Mouse (Mus musculus) hindbrain, embryonic 14.5 days (tissue): ENCODE results near the gene Lrrc51. TPM values are rescaled to one million over a fixed set of nuclear protein-coding genes. Genes with fewer than 3 reads are reported as not detected.

ENCODE experiments used
- ATAC-seq: fragments of 200-750 bp; cut with Nextera tagmentation; 2 replicates; pipeline ENCODE4 v1.8.0; 2017; ENCODE audit warnings: moderate number of reproducible peaks, mild to moderate bottlenecking, moderate TSS enrichment, moderate library complexity; ENCODE audit not compliant: low FRiP score
- DNase-seq: peaks from one replicate; pipeline ENCODE4 v3.0.0-alpha.2; 2015; ENCODE audit warnings: low spot score
- H3K27ac ChIP-seq: fragments of 300-500 bp; sonication (generic); 2 replicates; pipeline ENCODE4 v1.5.1; 2014; ENCODE audit warnings: mild to moderate bottlenecking, moderate library complexity
- H3K27me3 ChIP-seq: fragments of 300-500 bp; sonication (generic); 2 replicates; pipeline ENCODE4 v1.6.1; 2014; ENCODE audit warnings: mild to moderate bottlenecking, low read length, mixed read lengths; ENCODE audit not compliant: control insufficient read depth, insufficient read depth
- H3K36me3 ChIP-seq: fragments of 300-500 bp; sonication (generic); replicated peaks from 2 replicates; pipeline ENCODE4 v1.6.1; 2014; ENCODE audit not compliant: control insufficient read depth, insufficient read depth
- H3K4me1 ChIP-seq: fragments of 300-500 bp; sonication (generic); replicated peaks from 2 replicates; pipeline ENCODE4 v1.6.1; 2014; ENCODE audit warnings: antibody characterized with exemption, low read length, mixed read lengths; ENCODE audit not compliant: control insufficient read depth, insufficient read depth
- H3K4me2 ChIP-seq: fragments of 300-500 bp; sonication (generic); replicated peaks from 2 replicates; pipeline ENCODE4 v1.6.1; 2014; ENCODE audit warnings: mild to moderate bottlenecking, moderate library complexity
- H3K4me3 ChIP-seq: fragments of 300-500 bp; sonication (generic); replicated peaks from 2 replicates; pipeline ENCODE4 v1.5.1; 2014; ENCODE audit warnings: mild to moderate bottlenecking, low read length
- H3K9ac ChIP-seq: fragments of 300-500 bp; sonication (generic); 2 replicates; pipeline ENCODE4 v1.6.1; 2014
- H3K9me3 ChIP-seq: fragments of 300-500 bp; sonication (generic); 2 replicates; pipeline ENCODE4 v1.6.1; 2016; ENCODE audit warnings: low read length; ENCODE audit not compliant: control insufficient read depth
- WGBS: fragments of 180-500 bp; shearing (Covaris S2); extraction: QIAGEN DNeasy Blood & Tissue Kit; methylation state at CpG from one replicate; pipeline ENCODE4 v1.1.7; 2014; 5-methylcytosine and 5-hydroxymethylcytosine counted together
- polyA plus RNA-seq: library from polyadenylated mRNA; unstranded; fragments of >200 nt; fragmentation: Nextera tagmentation; extraction: Ambion mirVana; gene quantifications from 2 replicates; pipeline ENCODE4 v1.2.1, GENCODE M21; 2014

Gene Lrrc51
- polyA plus RNA-seq, 1 experiment from 2014 or later, result 15.2 TPM

DNA sequence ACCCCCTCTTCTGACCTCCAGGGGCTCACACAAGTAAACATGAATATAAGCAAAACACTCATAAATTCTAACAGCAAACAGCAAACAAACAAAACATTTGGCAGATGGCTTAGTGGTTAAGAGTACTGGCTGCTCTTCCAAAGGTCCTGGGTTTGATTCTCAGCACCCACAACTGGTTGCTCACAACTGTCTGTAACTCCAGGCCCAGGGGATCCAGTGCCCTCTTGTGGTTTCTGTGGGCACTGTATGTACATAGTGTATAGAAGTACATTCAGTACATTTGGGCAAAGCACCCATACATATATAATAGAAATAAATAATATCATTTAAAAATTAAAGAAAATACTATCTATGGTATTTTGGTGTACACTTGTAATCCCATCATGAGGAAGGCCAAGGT is 30.8 kb downstream of the Lrrc51 start:
- ATAC-seq (no peak), DNase-seq (no peak)
- Histone ChIP-seq H3K4me2 (no peak overlapping the region), H3K36me3 (no peaks in the 10 kb centered on the region), H3K9me3 (no peaks in the 10 kb centered on the region), H3K27me3 (no peaks in the 10 kb centered on the region), H3K9ac (no peak overlapping the region), H3K27ac (no peak overlapping the region), H3K4me1 (peaks cover 18% of the 10 kb centered on the region), H3K4me3 (no peak overlapping the region)

DNA sequence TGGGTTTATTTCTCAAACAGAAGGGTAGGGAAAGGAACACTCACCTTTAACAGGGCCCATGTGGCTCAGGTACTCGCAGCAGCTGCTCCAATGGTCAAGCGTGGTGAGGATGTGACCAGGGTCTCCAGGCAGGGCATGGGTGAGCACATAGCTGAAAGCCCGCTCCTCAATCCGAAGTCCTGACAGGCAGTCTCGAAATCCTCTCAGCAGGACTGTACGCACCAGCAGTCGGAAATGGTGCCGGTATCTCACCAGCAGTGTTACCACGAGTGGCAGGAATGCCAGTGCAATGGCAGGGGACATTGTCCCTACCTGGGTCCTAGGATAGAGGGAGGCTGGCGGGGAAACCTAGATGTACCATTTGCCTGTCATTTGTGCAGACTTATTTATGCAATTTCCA is 31.7 kb downstream of the Lrrc51 start:
- no peak overlapping the region for H3K4me2 ChIP-seq
- no peaks in the 10 kb centered on the region for H3K9me3 ChIP-seq
- no peak overlapping the region for H3K27ac ChIP-seq
- H3K27me3 ChIP-seq, result no peaks in the 10 kb centered on the region
- H3K4me3 ChIP-seq, result no peak overlapping the region
- H3K9ac ChIP-seq, result no peak overlapping the region
- ATAC-seq (no peak), DNase-seq (no peak)
- no peaks in the 10 kb centered on the region for H3K36me3 ChIP-seq
- WGBS, result 95% methylated on average over 10 of the region's 10 CpGs
- peaks cover 21% of the 10 kb centered on the region for H3K4me1 ChIP-seq

DNA sequence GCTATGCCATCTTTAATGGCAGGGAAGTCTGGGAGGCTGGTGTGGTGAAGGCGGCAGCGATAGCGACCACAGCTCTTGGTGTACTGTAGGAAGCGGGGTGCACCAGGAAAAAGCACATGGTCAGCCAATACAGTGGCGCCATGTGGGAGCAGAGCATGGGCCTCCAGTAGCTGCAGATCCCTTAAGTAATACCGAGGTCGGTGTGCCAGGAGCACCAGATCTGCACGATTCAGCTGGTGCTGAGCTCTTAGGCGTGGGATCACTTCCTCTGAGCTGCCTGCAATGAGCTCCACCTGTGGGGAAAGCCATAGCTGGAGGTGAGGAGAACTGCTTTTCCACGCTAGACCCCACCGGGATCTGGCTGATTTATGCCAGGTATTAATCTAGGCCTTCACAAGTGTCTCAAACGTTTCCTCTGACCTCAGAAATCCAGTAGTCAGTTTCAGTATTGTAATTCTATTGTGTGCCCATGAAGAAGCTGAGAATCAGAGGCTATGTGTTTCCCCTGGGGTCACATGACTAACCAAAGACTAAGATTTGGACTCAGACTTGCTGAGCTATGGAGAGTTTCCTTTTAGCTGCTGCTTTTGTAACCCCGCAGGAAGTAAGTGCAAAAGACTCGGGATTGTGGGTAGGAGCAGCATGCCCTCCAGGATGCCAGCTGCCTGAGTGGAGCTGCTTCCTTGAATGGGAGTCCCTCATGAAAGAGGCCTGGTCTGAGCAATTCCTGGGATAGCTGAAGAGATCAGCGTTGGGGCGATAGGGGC is 33.2 kb downstream of the Lrrc51 start:
- DNase-seq (no peak), ATAC-seq (no peak)
- no peak overlapping the region for H3K4me3 ChIP-seq
- H3K9me3 ChIP-seq, result no peaks in the 10 kb centered on the region
- H3K27me3 ChIP-seq, result no peaks in the 10 kb centered on the region
- H3K36me3 ChIP-seq, result no peaks in the 10 kb centered on the region
- peaks cover 14% of the 10 kb centered on the region for H3K4me1 ChIP-seq
- no peak overlapping the region for H3K4me2 ChIP-seq
- 94% methylated on average over 16 of the region's 16 CpGs for WGBS
- H3K27ac ChIP-seq, result no peak overlapping the region
- no peak overlapping the region for H3K9ac ChIP-seq

DNA sequence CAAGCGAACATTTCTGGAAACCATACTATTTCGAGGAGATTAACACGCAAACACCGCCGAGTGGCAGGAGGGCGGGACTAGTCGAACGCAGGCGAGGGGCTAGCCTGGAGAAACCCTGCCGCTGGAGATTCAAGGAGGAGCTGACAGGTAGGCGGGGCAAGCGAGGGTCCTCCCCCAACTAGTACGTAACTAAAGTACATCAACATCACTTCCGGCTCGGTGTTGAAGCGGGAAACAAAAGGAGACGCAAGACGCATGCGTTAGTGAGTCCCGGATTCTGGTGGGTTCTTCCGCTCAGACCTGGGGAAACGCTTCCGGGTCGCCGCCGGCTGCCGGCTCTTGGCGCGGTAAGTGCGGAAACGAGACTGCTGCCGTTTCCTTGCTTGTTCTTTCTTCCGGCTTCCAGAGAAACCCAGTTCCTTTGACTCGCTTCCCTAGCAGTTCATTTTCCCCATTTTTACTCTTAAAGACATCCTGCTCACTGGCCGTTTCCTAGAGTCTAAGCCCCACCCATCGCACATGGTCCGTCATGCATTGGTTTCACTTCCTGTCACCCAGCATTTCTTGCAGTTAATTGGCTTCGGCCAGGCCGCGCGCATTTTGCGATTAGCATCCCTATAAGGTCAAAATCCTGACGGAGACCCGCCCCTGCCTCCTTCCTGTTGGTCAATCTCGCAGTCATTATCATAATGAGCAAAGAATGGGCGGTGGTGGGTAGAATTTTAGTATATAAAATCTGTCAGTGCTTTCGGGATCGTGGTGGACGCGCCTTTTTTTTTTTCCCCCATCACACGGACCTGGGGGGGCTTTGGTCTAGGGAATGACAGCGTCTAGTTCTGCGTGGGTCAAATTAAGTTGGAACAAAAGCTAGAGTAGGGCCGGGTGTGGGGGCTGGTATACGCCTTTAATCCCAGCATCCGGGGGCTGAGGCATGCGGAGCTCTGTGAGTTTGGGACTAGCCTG is 37.3 kb downstream of the Lrrc51 start:
- peak overlapping the region; percentile 87 for H3K27ac ChIP-seq
- ATAC-seq (peak; percentile 98), DNase-seq (peak; percentile 98)
- H3K9ac ChIP-seq, result peak overlapping the region; percentile 67
- no peaks in the 10 kb centered on the region for H3K27me3 ChIP-seq
- WGBS, result under 1% methylated on average over 57 of the region's 57 CpGs
- H3K9me3 ChIP-seq, result no peaks in the 10 kb centered on the region
- H3K4me1 ChIP-seq, result peaks cover 14% of the 10 kb centered on the region
- no peaks in the 10 kb centered on the region for H3K36me3 ChIP-seq
- H3K4me3 ChIP-seq, result peak overlapping the region; percentile 48
- H3K4me2 ChIP-seq, result peak overlapping the region; percentile 63

DNA sequence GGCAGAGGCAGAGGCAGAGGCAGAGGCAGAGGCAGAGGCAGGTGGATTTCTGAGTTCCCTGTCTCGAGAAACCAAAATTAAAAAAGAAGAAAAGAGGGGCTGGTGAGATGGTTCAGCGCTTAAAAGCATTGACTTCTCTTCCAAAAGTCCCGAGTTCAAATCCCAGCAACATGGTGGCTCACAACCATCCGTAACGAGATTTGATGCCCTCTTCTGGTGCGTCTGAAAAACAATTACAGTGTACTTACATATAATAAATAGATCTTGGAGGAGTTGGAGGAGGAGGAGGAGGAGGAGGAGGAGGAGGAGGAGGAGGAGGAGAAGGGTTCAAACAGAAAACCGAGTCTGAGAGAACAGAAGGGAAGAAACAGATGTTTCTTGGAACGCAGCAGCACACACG is 38.0 kb downstream of the Lrrc51 start:
- DNase-seq, result no peak
- WGBS, result 39% methylated on average over 9 of the region's 9 CpGs

GRCm38 (mm10) chr7:101888460-101888859 is 45.2 kb downstream of the Lrrc51 start:
- no peaks in the 10 kb centered on the region for H3K36me3 ChIP-seq
- no peak overlapping the region for H3K4me2 ChIP-seq
- 86% methylated on average over 4 of the region's 4 CpGs for WGBS
- no peaks in the 10 kb centered on the region for H3K27me3 ChIP-seq
- no peak overlapping the region for H3K4me3 ChIP-seq
- H3K27ac ChIP-seq, result no peak overlapping the region
- DNase-seq (no peak), ATAC-seq (no peak)
- H3K4me1 ChIP-seq, result no peaks in the 10 kb centered on the region
- no peak overlapping the region for H3K9ac ChIP-seq
- H3K9me3 ChIP-seq, result no peaks in the 10 kb centered on the region

More for the DNA sequence above, 38.0 kb downstream of the Lrrc51 start:
- no peak; the same call in 1 of the 2 replicates for ATAC-seq
- peak overlapping the region; percentile 67 for H3K9ac ChIP-seq
- H3K9me3 ChIP-seq, result no peaks in the 10 kb centered on the region
- no peaks in the 10 kb centered on the region for H3K36me3 ChIP-seq
- H3K4me1 ChIP-seq, result peaks cover 14% of the 10 kb centered on the region
- no peaks in the 10 kb centered on the region for H3K27me3 ChIP-seq
- peak overlapping the region; percentile 63 for H3K4me2 ChIP-seq
- H3K27ac ChIP-seq, result peak overlapping the region; percentile 87
- peak overlapping the region; percentile 48 for H3K4me3 ChIP-seq

- WGBS, result 87% methylated on average over 6 of the region's 6 CpGs
- DNase-seq, result no peak
- ATAC-seq, result no peak
Observed at GRCm38 (mm10) chr7:101886274-101886673, 47.4 kb downstream of the Lrrc51 start.

GRCm38 (mm10) chr7:101884160-101884559 is 49.5 kb downstream of the Lrrc51 start:
- H3K4me1 ChIP-seq, result no peaks in the 10 kb centered on the region
- 93% methylated on average over 4 of the region's 4 CpGs for WGBS

More at GRCm38 (mm10) chr7:101886274-101886673, 47.4 kb downstream of the Lrrc51 start:
- Histone ChIP-seq H3K4me1 (no peaks in the 10 kb centered on the region), H3K9ac (no peak overlapping the region), H3K9me3 (no peaks in the 10 kb centered on the region), H3K27ac (no peak overlapping the region), H3K27me3 (no peaks in the 10 kb centered on the region), H3K4me3 (no peak overlapping the region), H3K36me3 (no peaks in the 10 kb centered on the region), H3K4me2 (no peak overlapping the region)

GRCm38 (mm10) chr7:101882413-101883154 is 51.1 kb downstream of the Lrrc51 start:
- no peak for ATAC-seq
- 63% methylated on average over 9 of the region's 9 CpGs for WGBS
- no peak overlapping the region for H3K9ac ChIP-seq

More at GRCm38 (mm10) chr7:101884160-101884559, 49.5 kb downstream of the Lrrc51 start:
- H3K4me2 ChIP-seq, result no peak overlapping the region
- H3K27ac ChIP-seq, result no peak overlapping the region
- ATAC-seq, result no peak
- no peak overlapping the region for H3K9ac ChIP-seq
- H3K36me3 ChIP-seq, result no peaks in the 10 kb centered on the region
- H3K27me3 ChIP-seq, result no peaks in the 10 kb centered on the region
- no peak for DNase-seq
- H3K9me3 ChIP-seq, result no peaks in the 10 kb centered on the region
- no peak overlapping the region for H3K4me3 ChIP-seq

More at GRCm38 (mm10) chr7:101882413-101883154, 51.1 kb downstream of the Lrrc51 start:
- H3K4me2 ChIP-seq, result no peak overlapping the region
- H3K36me3 ChIP-seq, result no peaks in the 10 kb centered on the region
- H3K9me3 ChIP-seq, result no peaks in the 10 kb centered on the region
- H3K4me3 ChIP-seq, result no peak overlapping the region
- no peak for DNase-seq
- H3K27me3 ChIP-seq, result no peaks in the 10 kb centered on the region
- H3K27ac ChIP-seq, result no peak overlapping the region
- no peaks in the 10 kb centered on the region for H3K4me1 ChIP-seq
